Comparison of ENCODE assay signal across 8 mouse cellular contexts in the genomic region with DNA sequence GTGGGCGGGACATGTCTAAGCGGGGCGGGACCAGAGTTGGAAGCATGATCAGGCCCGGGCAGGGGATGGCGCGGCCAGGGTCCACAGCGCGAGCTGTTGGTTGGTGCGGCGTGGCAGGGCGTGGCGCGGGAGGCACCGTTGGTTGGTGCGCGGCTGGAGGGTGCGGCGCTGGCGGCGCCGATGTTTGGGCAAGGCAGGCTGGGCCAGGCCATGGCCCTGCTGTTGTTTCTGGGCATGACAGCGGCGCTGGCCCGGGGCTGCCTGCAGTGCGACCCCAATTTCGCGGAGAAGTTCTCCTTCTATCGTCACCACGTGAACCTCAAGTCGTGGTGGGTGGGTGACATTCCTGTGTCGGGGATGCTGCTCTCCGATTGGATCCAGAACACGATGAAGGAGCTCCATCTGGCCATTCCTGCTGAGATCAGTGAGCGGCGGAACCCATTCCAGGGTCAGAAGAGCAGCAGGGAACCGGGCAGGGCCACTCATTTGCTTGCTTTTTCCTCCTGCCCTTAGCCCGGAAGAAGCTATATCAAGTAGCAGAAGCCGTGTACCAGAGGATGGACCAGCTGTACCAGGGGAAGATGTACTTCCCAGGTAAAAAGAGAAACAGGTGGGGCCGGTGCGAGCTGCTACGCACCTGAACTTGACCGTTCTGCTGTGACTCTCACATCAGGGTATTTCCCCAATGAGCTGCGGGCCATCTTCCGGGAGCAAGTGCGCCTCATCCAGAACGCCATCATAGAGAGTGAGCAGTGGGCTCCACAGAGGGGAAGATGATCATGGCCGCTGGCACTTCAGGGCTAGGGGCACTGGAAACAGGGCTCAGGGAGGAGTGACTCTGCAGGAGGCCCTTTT. TPM values are rescaled to one million over a fixed set of nuclear protein-coding genes. Genes with fewer than 3 reads are reported as not detected.
A peak's percentile ranks its signal among the peaks of the same experiment; 100 is the strongest.
DNase-seq lines count a peak whose midpoint lies in the region; ATAC-seq lines count a peak whose summit lies in the region.

No protein-coding gene starts in this region.

- WGBS in hindbrain, embryonic 16.5 days: 1% methylated on average over 47 of the region's 47 CpGs
- 2% methylated on average over 47 of the region's 47 CpGs for WGBS in macrophage (ENCODE audit: missing documents)

- H3K27me3 ChIP-seq in hindbrain, embryonic 16.5 days (replicated peaks; ENCODE audit: control insufficient read depth, insufficient read depth, low read length): no peaks in the 10 kb centered on the region

- H3K9me3 ChIP-seq in hindbrain, embryonic 16.5 days (ENCODE audit: control insufficient read depth, low read length): no peaks in the 10 kb centered on the region

- peaks cover 4% of the 10 kb centered on the region for H3K36me3 ChIP-seq in hindbrain, embryonic 16.5 days (ENCODE audit: control insufficient read depth, insufficient read depth, low read length)
- peaks cover 9% of the 10 kb centered on the region for H3K36me3 ChIP-seq in macrophage (ENCODE audit: inconsistent target)

- peak overlapping the region; percentile 77 for H3K9ac ChIP-seq in hindbrain, embryonic 16.5 days (ENCODE audit: low read depth, low read length)

- H3K27ac ChIP-seq in hindbrain, embryonic 16.5 days (ENCODE audit: low read depth, low read length): peak overlapping the region; percentile 82
- H3K27ac ChIP-seq in macrophage: peak overlapping the region; percentile 65

- ATAC-seq in hindbrain, embryonic 16.5 days: peak; percentile 86

- H3K79me2 ChIP-seq in macrophage (ENCODE audit: inconsistent target): peaks cover 38% of the 10 kb centered on the region

- H3K4me2 ChIP-seq in hindbrain, embryonic 16.5 days (ENCODE audit: low read length): peak overlapping the region; percentile 84

- peak overlapping the region; percentile 61 for H3K4me3 ChIP-seq in hindbrain, embryonic 16.5 days (ENCODE audit: low read length)
- H3K4me3 ChIP-seq in macrophage (ENCODE audit: inconsistent target): peak overlapping the region; percentile 48

- peak; percentile 96 for DNase-seq in R1 (ENCODE audit: low read depth, low spot score)
- peak; percentile 96 for DNase-seq in cerebellum, postnatal 25 days
- peak; percentile 94 to 97 for DNase-seq in frontal cortex, postnatal 36 days (ENCODE audit: low spot score in 2 of 2)
- DNase-seq in left cerebral cortex, adult 18-20 months (ENCODE audit: low spot score in 2 of 2): peak; percentile 92 to 96
- DNase-seq in right cerebral cortex, adult 18-20 months: peak; percentile 96
- peak; percentile 83 for DNase-seq in urinary bladder, postnatal 10 days (ENCODE audit: low spot score)

- peaks cover 40% of the 10 kb centered on the region for H3K4me1 ChIP-seq in hindbrain, embryonic 16.5 days (ENCODE audit: control insufficient read depth, insufficient read depth, low read depth, low read length)

RNA-seq across cellular contexts. Expression of a gene that starts 0.8 kb away (rescaled TPM):
- polyA plus RNA-seq in hindbrain, embryonic 16.5 days (2015; fragmentation: Nextera tagmentation; extraction: Ambion mirVana): 43.7 and 50.4 TPM in 2 replicates
- 10 to 100 TPM; 42.6 to 45.2 TPM for total RNA-seq in left cerebral cortex, adult 18-20 months (2021)
- 10 to 100 TPM in 24 of 26 experiments, 1 to 10 TPM in 2; 6.5 to 49.9 (median 24.1) TPM for total RNA-seq in macrophage (2018; cell fraction: chromatin; rRNA removed)
- 1 to 10 TPM; 1.4 to 4.2 (median 2.3) TPM for total RNA-seq in macrophage (2018; cell fraction: cytosol; rRNA removed)
- total RNA-seq in macrophage (2018; cell fraction: nucleus; rRNA removed): 10 to 100 TPM in 15 of 26 experiments, 1 to 10 TPM in 11; 3.1 to 26.8 (median 11.3) TPM
- 1.9 to 5.5 TPM (median 2.3 TPM) in 3 replicates for polyA plus RNA-seq in macrophage (2018)

RNA-seq across cellular contexts. Expression of a gene that starts 1.0 kb away (rescaled TPM):
- 56.9 and 59.5 TPM in 2 replicates for polyA plus RNA-seq in hindbrain, embryonic 16.5 days (2015; fragmentation: Nextera tagmentation; extraction: Ambion mirVana)
- 10 to 100 TPM; 17.1 to 17.2 TPM for total RNA-seq in left cerebral cortex, adult 18-20 months (2021)
- total RNA-seq in macrophage (2018; cell fraction: chromatin; rRNA removed): 10 to 100 TPM; 24.0 to 85.6 (median 50.0) TPM
- total RNA-seq in macrophage (2018; cell fraction: cytosol; rRNA removed): 10 to 100 TPM; 42.5 to 58.5 (median 53.2) TPM
- 10 to 100 TPM; 29.7 to 68.5 (median 43.5) TPM for total RNA-seq in macrophage (2018; cell fraction: nucleus; rRNA removed)
- 34.5 to 48.6 TPM (median 44.2 TPM) in 3 replicates for polyA plus RNA-seq in macrophage (2018)

RNA-seq across cellular contexts. Expression of a gene that starts 24.9 kb away (rescaled TPM):
- 35.6 and 55.7 TPM in 2 replicates for polyA plus RNA-seq in hindbrain, embryonic 16.5 days (2015; fragmentation: Nextera tagmentation; extraction: Ambion mirVana)
- total RNA-seq in left cerebral cortex, adult 18-20 months (2021): 10 to 100 TPM; 43.3 to 47.7 TPM
- 100 to 1,000 TPM in 1 of 26 experiments, 10 to 100 TPM in 22, 1 to 10 TPM in 3; 7.0 to 106 (median 37.3) TPM for total RNA-seq in macrophage (2018; cell fraction: chromatin; rRNA removed)
- total RNA-seq in macrophage (2018; cell fraction: cytosol; rRNA removed): 100 to 1,000 TPM in 18 of 26 experiments, 10 to 100 TPM in 8; 59.8 to 198 (median 116) TPM
- 100 to 1,000 TPM in 2 of 26 experiments, 10 to 100 TPM in 24; 19.5 to 123 (median 68.6) TPM for total RNA-seq in macrophage (2018; cell fraction: nucleus; rRNA removed)
- polyA plus RNA-seq in macrophage (2018): 75.7 to 134 TPM (median 82.8 TPM) in 3 replicates

RNA-seq across cellular contexts. Expression of a gene that starts 39.3 kb away (rescaled TPM):
- polyA plus RNA-seq in hindbrain, embryonic 16.5 days (2015; fragmentation: Nextera tagmentation; extraction: Ambion mirVana): 102 and 105 TPM in 2 replicates
- total RNA-seq in left cerebral cortex, adult 18-20 months (2021): 100 to 1,000 TPM; 140 to 153 TPM
- total RNA-seq in macrophage (2018; cell fraction: chromatin; rRNA removed): 100 to 1,000 TPM; 215 to 616 (median 362) TPM
- 100 to 1,000 TPM in 12 of 26 experiments, 10 to 100 TPM in 14; 69.8 to 127 (median 94.9) TPM for total RNA-seq in macrophage (2018; cell fraction: cytosol; rRNA removed)
- 100 to 1,000 TPM; 117 to 321 (median 197) TPM for total RNA-seq in macrophage (2018; cell fraction: nucleus; rRNA removed)
- polyA plus RNA-seq in macrophage (2018): 92.5 to 126 TPM (median 111 TPM) in 3 replicates

RNA-seq across cellular contexts. Expression of a gene that starts 45.9 kb away (rescaled TPM):
- 21.2 and 83.2 TPM in 2 replicates for polyA plus RNA-seq in hindbrain, embryonic 16.5 days (2015; fragmentation: Nextera tagmentation; extraction: Ambion mirVana)
- 10 to 100 TPM; 87.6 to 93.8 TPM for total RNA-seq in left cerebral cortex, adult 18-20 months (2021)
- total RNA-seq in macrophage (2018; cell fraction: chromatin; rRNA removed): 10 to 100 TPM in 15 of 26 experiments, 1 to 10 TPM in 11; 1.8 to 28.3 (median 14.1) TPM
- total RNA-seq in macrophage (2018; cell fraction: cytosol; rRNA removed): 10 to 100 TPM; 15.2 to 30.1 (median 24.2) TPM
- total RNA-seq in macrophage (2018; cell fraction: nucleus; rRNA removed): 10 to 100 TPM in 14 of 26 experiments, 1 to 10 TPM in 12; 4.9 to 21.9 (median 10.8) TPM
- polyA plus RNA-seq in macrophage (2018): 16.9 to 26.0 TPM (median 21.9 TPM) in 3 replicates

Comparison
In these comparisons a context has a peak if more than half of its experiments do, and no peak if none do; other contexts are left out.
1. Peak in every context shown above with its lines: DNase-seq, ATAC-seq, H3K4me3 ChIP-seq and H3K27ac ChIP-seq.